Comparison of ENCODE assay signal across 13 mouse cellular contexts in genomic region chr19:4579296-4579695, GRCm38 (mm10). TPM values are rescaled to one million over a fixed set of nuclear protein-coding genes. Genes with fewer than 3 reads are reported as not detected.
A peak's percentile ranks its signal among the peaks of the same experiment; 100 is the strongest.
DNase-seq lines count a peak whose midpoint lies in the region; ATAC-seq and TF ChIP-seq lines count a peak whose summit lies in the region.
"Had no signal": no experiment of that assay in that cellular context is flagged by ENCODE, and none has a peak within 500 bp of the region (broad histone marks: within the 10 kb centered on the region; RNA-seq: fewer than 3 reads in every experiment).

No protein-coding gene starts in this region.

- H3K4me3 ChIP-seq in liver, adult 2 months (ENCODE audit: insufficient read depth, low read depth, low read length) = no peak overlapping the region
- no peak overlapping the region for H3K4me3 ChIP-seq in liver, postnatal 0 days (ENCODE audit: low read depth, low read length)
- H3K4me3 ChIP-seq in liver, embryonic 11.5 days (ENCODE audit: low read depth, low read length) = no peak overlapping the region
- H3K4me3 ChIP-seq: embryonic facial prominence, embryonic 13.5 days; embryonic facial prominence, embryonic 15.5 days; erythroblast, embryonic 14.5 days; forebrain, embryonic 10.5 days; forebrain, embryonic 12.5 days had no signal

- TF ChIP-seq EP300 in liver, postnatal 0 days (IDR thresholded peaks at IDR 0.05; ENCODE audit: low read depth) = no peak

- DNase-seq in liver, adult 2 months (ENCODE audit: extremely low read depth, low read depth, low spot score) = no peak
- DNase-seq in liver = no peak
- no peak for DNase-seq in liver, postnatal 0 days
- DNase-seq in liver, embryonic 11.5 days (ENCODE audit: low spot score) = no peak
- DNase-seq: adrenal gland, postnatal 25 days; embryo, embryonic 11 days had no signal

- no peaks in the 10 kb centered on the region for H3K36me3 ChIP-seq in liver, adult 2 months (ENCODE audit: control insufficient read depth, insufficient read depth, low read length)
- H3K36me3 ChIP-seq in liver, postnatal 0 days (replicated peaks; ENCODE audit: insufficient read depth, low read length) = no peaks in the 10 kb centered on the region
- no peaks in the 10 kb centered on the region for H3K36me3 ChIP-seq in liver, embryonic 11.5 days (ENCODE audit: control insufficient read depth, insufficient read depth, low read length)
- H3K36me3 ChIP-seq: embryonic facial prominence, embryonic 13.5 days; embryonic facial prominence, embryonic 15.5 days; forebrain, embryonic 10.5 days; forebrain, embryonic 12.5 days had no signal

- peak; percentile 75 for ATAC-seq in liver, postnatal 0 days
- ATAC-seq in liver, embryonic 11.5 days (replicated peaks; ENCODE audit: low FRiP score) = no peak
- ATAC-seq: forebrain, embryonic 14.5 days; forebrain, embryonic 16.5 days had no signal

- peak overlapping the region; percentile 85 for H3K27ac ChIP-seq in liver, adult 2 months (replicated peaks; ENCODE audit: insufficient read depth, low read depth, low read length)
- peak overlapping the region; percentile 70 for H3K27ac ChIP-seq in liver, postnatal 0 days (ENCODE audit: low read depth)
- H3K27ac ChIP-seq in liver, embryonic 11.5 days (ENCODE audit: low read depth, low read length) = no peak overlapping the region
- H3K27ac ChIP-seq: embryonic facial prominence, embryonic 13.5 days; embryonic facial prominence, embryonic 15.5 days; forebrain, embryonic 10.5 days; forebrain, embryonic 12.5 days had no signal

- H3K9me3 ChIP-seq in liver, postnatal 0 days (ENCODE audit: low read length) = no peaks in the 10 kb centered on the region
- no peaks in the 10 kb centered on the region for H3K9me3 ChIP-seq in liver, embryonic 11.5 days (ENCODE audit: control insufficient read depth, low read length)
- H3K9me3 ChIP-seq: embryonic facial prominence, embryonic 13.5 days; embryonic facial prominence, embryonic 15.5 days; forebrain, embryonic 10.5 days; forebrain, embryonic 12.5 days had no signal

- 0 out of 2 replicates have a peak overlapping the region, but pooled peaks have one; percentile 44 for H3K9ac ChIP-seq in liver, adult 2 months (ENCODE audit: low read depth, low read length)
- H3K9ac ChIP-seq in liver, postnatal 0 days (replicated peaks) = 0 out of 2 replicates have a peak overlapping the region, but pooled peaks have one; percentile 4
- H3K9ac ChIP-seq in liver, embryonic 11.5 days (ENCODE audit: low read depth, low read length) = no peak overlapping the region
- H3K9ac ChIP-seq: embryonic facial prominence, embryonic 13.5 days; embryonic facial prominence, embryonic 15.5 days; forebrain, embryonic 12.5 days had no signal

- 33% methylated on average over 5 of the region's 5 CpGs for WGBS in liver, adult 2 months
- WGBS in liver, postnatal 0 days (ENCODE audit: insufficient replicate concordance) = 57% methylated on average over 5 of the region's 5 CpGs
- 80% methylated on average over 5 of the region's 5 CpGs for WGBS in liver, embryonic 11.5 days

- no peak overlapping the region for H3K4me2 ChIP-seq in liver, postnatal 0 days (ENCODE audit: low read depth, low read length)
- H3K4me2 ChIP-seq in liver, embryonic 11.5 days = no peak overlapping the region
- H3K4me2 ChIP-seq: embryonic facial prominence, embryonic 13.5 days; embryonic facial prominence, embryonic 15.5 days; forebrain, embryonic 12.5 days had no signal

- TF ChIP-seq POLR2A in liver, adult 2 months (IDR thresholded peaks at IDR 0.05; ENCODE audit: extremely low read depth, insufficient read depth, low read length) = no peak

- H3K79me2 ChIP-seq in liver, adult 2 months (ENCODE audit: control insufficient read depth, insufficient read depth, low read length) = peaks cover 28% of the 10 kb centered on the region

- no peak for TF ChIP-seq CTCF in liver, adult 2 months (IDR thresholded peaks at IDR 0.05; ENCODE audit: low read depth, low read length)
- TF ChIP-seq CTCF in liver, postnatal 0 days (IDR thresholded peaks at IDR 0.05; ENCODE audit: low read depth) = no peak

- peaks cover 25% of the 10 kb centered on the region for H3K4me1 ChIP-seq in liver, adult 2 months (ENCODE audit: control insufficient read depth, insufficient read depth, low read length)
- peaks cover 4% of the 10 kb centered on the region for H3K4me1 ChIP-seq in liver, postnatal 0 days (ENCODE audit: insufficient read depth)
- no peaks in the 10 kb centered on the region for H3K4me1 ChIP-seq in liver, embryonic 11.5 days (replicated peaks; ENCODE audit: control insufficient read depth, insufficient read depth, low read length)
- H3K4me1 ChIP-seq: embryonic facial prominence, embryonic 13.5 days; embryonic facial prominence, embryonic 15.5 days; forebrain, embryonic 10.5 days; forebrain, embryonic 12.5 days had no signal

- H3K27me3 ChIP-seq in liver, adult 2 months (ENCODE audit: control insufficient read depth, insufficient read depth, low read length) = no peaks in the 10 kb centered on the region
- no peaks in the 10 kb centered on the region for H3K27me3 ChIP-seq in liver, postnatal 0 days (ENCODE audit: insufficient read depth, low read length)
- H3K27me3 ChIP-seq in liver, embryonic 11.5 days (replicated peaks; ENCODE audit: control insufficient read depth, insufficient read depth, low read length) = no peaks in the 10 kb centered on the region
- H3K27me3 ChIP-seq: embryonic facial prominence, embryonic 13.5 days; embryonic facial prominence, embryonic 15.5 days; forebrain, embryonic 12.5 days had no signal

RNA-seq across cellular contexts. Expression of gene Lrfn4, which starts 36.2 kb away (rescaled TPM):
- total RNA-seq in liver, adult 2 months (2014; rRNA removed) = 0.13 and 0.18 TPM in 2 replicates
- 0.27 and 0.35 TPM in 2 replicates for polyA plus RNA-seq in liver, adult 2 months (2012; rRNA removed)
- 0.15 and 0.21 TPM in 2 replicates for polyA plus RNA-seq in liver, postnatal 0 days (2015; fragmentation: Nextera tagmentation; extraction: Ambion mirVana)
- 2.2 and 3.3 TPM in 2 replicates for polyA plus RNA-seq in liver, embryonic 11.5 days (2014; fragmentation: Nextera tagmentation; extraction: Ambion mirVana)

RNA-seq across cellular contexts. Expression of gene Rce1, which starts 46.1 kb away (rescaled TPM):
- total RNA-seq in liver, adult 2 months (2014; rRNA removed) = 14.8 and 15.7 TPM in 2 replicates
- 31.0 and 44.9 TPM in 2 replicates for polyA plus RNA-seq in liver, adult 2 months (2012; rRNA removed)
- 16.6 and 17.3 TPM in 2 replicates for polyA plus RNA-seq in liver, postnatal 0 days (2015; fragmentation: Nextera tagmentation; extraction: Ambion mirVana)
- polyA plus RNA-seq in liver, embryonic 11.5 days (2014; fragmentation: Nextera tagmentation; extraction: Ambion mirVana) = 52.5 and 52.9 TPM in 2 replicates
